ENCODE assay signal across 21 mouse cellular contexts in the genomic region with DNA sequence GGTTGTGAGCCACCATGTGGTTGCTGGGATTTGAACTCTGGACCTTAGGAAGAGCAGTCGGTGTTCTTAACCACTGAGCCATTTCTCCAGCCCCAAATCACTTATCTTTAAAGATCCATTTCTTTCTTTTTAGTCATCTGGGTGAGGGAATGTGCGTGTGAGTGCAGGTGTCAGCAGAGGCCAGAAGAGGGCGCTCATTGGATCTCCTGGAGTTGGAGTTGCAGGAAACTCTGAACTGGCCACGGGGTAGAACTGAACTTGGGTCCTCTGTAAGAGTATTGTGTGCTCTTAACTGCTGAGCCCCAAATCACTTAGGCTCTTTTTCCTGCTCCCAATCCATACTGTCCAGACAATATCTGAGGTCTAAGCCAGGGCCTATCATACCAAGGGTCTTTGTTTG. TPM values are rescaled to one million over a fixed set of nuclear protein-coding genes. Genes with fewer than 3 reads are reported as not detected.
A peak's percentile ranks its signal among the peaks of the same experiment; 100 is the strongest.
DNase-seq lines count a peak whose midpoint lies in the region; ATAC-seq and TF ChIP-seq lines count a peak whose summit lies in the region.
"Had no signal": no experiment of that assay in that cellular context is flagged by ENCODE, and none has a peak within 500 bp of the region (broad histone marks: within the 10 kb centered on the region; RNA-seq: fewer than 3 reads in every experiment).

No protein-coding gene starts in this region.

- TF ChIP-seq EP300 in lung, postnatal 0 days (IDR thresholded peaks at IDR 0.05) = no peak
- no peak for TF ChIP-seq EP300 in MEL (IDR thresholded peaks at IDR 0.05; ENCODE audit: low read depth in 1 of 2, low read length in 2 of 2)

- no peak overlapping the region for H3K4me3 ChIP-seq in kidney, adult 2 months (ENCODE audit: insufficient read depth, low read depth, low read length)
- H3K4me3 ChIP-seq in lung, postnatal 0 days (ENCODE audit: low read depth, low read length) = no peak overlapping the region
- H3K4me3 ChIP-seq in MEL (ENCODE audit: control insufficient read depth in 1 of 2, insufficient read depth in 1 of 2, low read depth in 2 of 2, low read length in 2 of 2) = no peak overlapping the region
- H3K4me3 ChIP-seq: embryonic facial prominence, embryonic 13.5 days; forebrain, embryonic 12.5 days; hindbrain, embryonic 10.5 days; hindbrain, embryonic 15.5 days had no signal

- ATAC-seq in lung, postnatal 0 days = no peak
- no peak for ATAC-seq in CD4-positive, CD25-positive, alpha-beta regulatory T cell, adult 4 months
- ATAC-seq: activated CD4-positive, CD25-positive, alpha-beta regulatory T cell, adult 4 months; forebrain, embryonic 16.5 days had no signal

- no peak for TF ChIP-seq POLR2A in kidney, adult 2 months (IDR thresholded peaks at IDR 0.05; ENCODE audit: low read depth, low read length)
- no peak for TF ChIP-seq POLR2A in MEL (IDR thresholded peaks at IDR 0.05; ENCODE audit: control insufficient read depth in 1 of 2, insufficient read depth in 1 of 2, low read depth in 1 of 2, low read length in 2 of 2, poor library complexity in 1 of 2)

- H3K4me2 ChIP-seq in lung, postnatal 0 days (replicated peaks; ENCODE audit: low read depth, low read length) = no peak overlapping the region
- H3K4me2 ChIP-seq: embryonic facial prominence, embryonic 13.5 days; forebrain, embryonic 12.5 days; heart, embryonic 11.5 days; hindbrain, embryonic 15.5 days had no signal

- H3K27ac ChIP-seq in kidney, adult 2 months (ENCODE audit: insufficient read depth, low read depth, low read length) = no peak overlapping the region
- H3K27ac ChIP-seq in lung, postnatal 0 days (ENCODE audit: low read length) = no peak overlapping the region
- no peak overlapping the region for H3K27ac ChIP-seq in MEL (ENCODE audit: control insufficient read depth, low read depth, low read length)
- H3K27ac ChIP-seq: embryonic facial prominence, embryonic 13.5 days; forebrain, embryonic 12.5 days; hindbrain, embryonic 10.5 days; hindbrain, embryonic 15.5 days had no signal

- WGBS in kidney, adult 2 months = 94% methylated on average over 4 of the region's 4 CpGs
- WGBS in lung, postnatal 0 days = 90% methylated on average over 4 of the region's 4 CpGs

- H3K36me3 ChIP-seq in kidney, adult 2 months (ENCODE audit: control insufficient read depth, insufficient read depth, low read length) = peaks cover 13% of the 10 kb centered on the region
- no peaks in the 10 kb centered on the region for H3K36me3 ChIP-seq in lung, postnatal 0 days (ENCODE audit: insufficient read depth, low read length)
- no peaks in the 10 kb centered on the region for H3K36me3 ChIP-seq in MEL (ENCODE audit: control insufficient read depth in 1 of 2, insufficient read depth in 2 of 2, low read length in 2 of 2)
- H3K36me3 ChIP-seq: forebrain, embryonic 12.5 days; hindbrain, embryonic 15.5 days had no signal

- no peaks in the 10 kb centered on the region for H3K27me3 ChIP-seq in kidney, adult 2 months (replicated peaks; ENCODE audit: control insufficient read depth, insufficient read depth, low read length)
- no peaks in the 10 kb centered on the region for H3K27me3 ChIP-seq in lung, postnatal 0 days (replicated peaks; ENCODE audit: insufficient read depth, low read length)
- H3K27me3 ChIP-seq in MEL (ENCODE audit: control insufficient read depth in 1 of 2, insufficient read depth in 2 of 2, low read length in 2 of 2) = no peaks in the 10 kb centered on the region; a peak in 1 of 4 replicates
- H3K27me3 ChIP-seq: embryonic facial prominence, embryonic 13.5 days; forebrain, embryonic 12.5 days; hindbrain, embryonic 15.5 days had no signal

- no peak; the same call in 1 of the 2 replicates for TF ChIP-seq RAD21 in MEL (IDR thresholded peaks at IDR 0.05; ENCODE audit: low read depth, low read length)

- H3K79me2 ChIP-seq in MEL (ENCODE audit: control insufficient read depth, insufficient read depth, low read length, poor library complexity) = no peaks in the 10 kb centered on the region

- TF ChIP-seq CTCF in kidney, adult 2 months (conservative IDR thresholded peaks at IDR 0.05; ENCODE audit: insufficient read depth, insufficient read length, low read depth, low read length) = 0 out of 2 replicates have a peak, but pooled peaks have one; percentile 15
- TF ChIP-seq CTCF in lung, postnatal 0 days (IDR thresholded peaks at IDR 0.05) = peak; percentile 27
- TF ChIP-seq CTCF in MEL (IDR thresholded peaks at IDR 0.05 in 2 of 3, conservative IDR thresholded peaks at IDR 0.05 in 1 of 3; ENCODE audit: control insufficient read depth in 1 of 3, insufficient read depth in 1 of 3, low read depth in 2 of 3, low read length in 3 of 3, poor library complexity in 1 of 3, severe bottlenecking in 1 of 3) = peak in 1 of 3 experiments; percentile 24; a peak in 2 of 6 replicates

- H3K9me3 ChIP-seq in lung, postnatal 0 days (ENCODE audit: low read length) = no peaks in the 10 kb centered on the region
- H3K9me3 ChIP-seq in MEL (replicated peaks; ENCODE audit: insufficient read depth, low read length) = no peaks in the 10 kb centered on the region
- H3K9me3 ChIP-seq: embryonic facial prominence, embryonic 13.5 days; forebrain, embryonic 12.5 days; hindbrain, embryonic 15.5 days had no signal

- no peak overlapping the region for H3K9ac ChIP-seq in lung, postnatal 0 days (replicated peaks; ENCODE audit: low read depth)
- H3K9ac ChIP-seq in MEL (ENCODE audit: control insufficient read depth, low read depth, low read length, poor library complexity, severe bottlenecking) = no peak overlapping the region
- H3K9ac ChIP-seq: embryonic facial prominence, embryonic 13.5 days; forebrain, embryonic 12.5 days; hindbrain, embryonic 15.5 days had no signal

- DNase-seq in kidney, adult 2 months = no peak
- no peak for DNase-seq in kidney, postnatal 25 days
- DNase-seq in lung, postnatal 0 days (ENCODE audit: low spot score) = no peak
- no peak for DNase-seq in lung, postnatal 4 days
- peak; percentile 7 for DNase-seq in MEL (ENCODE audit: low read depth, low spot score)
- DNase-seq in induced T-regulatory cell, adult 2 months (ENCODE audit: low read depth) = peak; percentile 9
- DNase-seq in left cerebral cortex, adult 9 months (ENCODE audit: low spot score in 2 of 2) = no peak
- DNase-seq: adrenal gland, postnatal 14 days; cerebellum, adult 18-20 months; cerebellum, adult 9-11 months; cerebellum, postnatal 36 days; gastrocnemius, postnatal 10 days; heart, adult 18-20 months had no signal

- H3K4me1 ChIP-seq in kidney, adult 2 months (ENCODE audit: control insufficient read depth, insufficient read depth, low read length) = peaks cover 18% of the 10 kb centered on the region
- no peaks in the 10 kb centered on the region for H3K4me1 ChIP-seq in lung, postnatal 0 days (ENCODE audit: insufficient read depth, low read depth, low read length)
- no peaks in the 10 kb centered on the region for H3K4me1 ChIP-seq in MEL (ENCODE audit: control insufficient read depth in 1 of 2, insufficient read depth in 2 of 2, low read length in 2 of 2)
- H3K4me1 ChIP-seq: embryonic facial prominence, embryonic 13.5 days; forebrain, embryonic 12.5 days; hindbrain, embryonic 10.5 days; hindbrain, embryonic 15.5 days had no signal

TF ChIP-seq in MEL, 35 proteins besides CTCF, POLR2A, EP300 and RAD21:
- no peak for TF ChIP-seq RCOR1 (IDR thresholded peaks at IDR 0.05; ENCODE audit: low read depth, low read length)
- TF ChIP-seq UBTF (IDR thresholded peaks at IDR 0.05; ENCODE audit: borderline replicate concordance, insufficient read depth, low read depth, low read length) = no peak
- no peak for TF ChIP-seq ZMIZ1 (IDR thresholded peaks at IDR 0.05; ENCODE audit: low read depth, low read length)
- TF ChIP-seq ELF1 (IDR thresholded peaks at IDR 0.05; ENCODE audit: low read depth, low read length) = no peak
- no peak for TF ChIP-seq MEF2A (IDR thresholded peaks at IDR 0.05; ENCODE audit: extremely low read depth, insufficient replicate concordance, low read depth, low read length, poor library complexity, severe bottlenecking)
- no peak for TF ChIP-seq CHD2 (IDR thresholded peaks at IDR 0.05; ENCODE audit: low read length)
- no peak for TF ChIP-seq GATA1 (IDR thresholded peaks at IDR 0.05; ENCODE audit: low read depth, low read length)
- no peak for TF ChIP-seq BHLHE40 (IDR thresholded peaks at IDR 0.05; ENCODE audit: borderline replicate concordance, low read depth, low read length)
- TF ChIP-seq MYC (IDR thresholded peaks at IDR 0.05; ENCODE audit: low read depth, low read length) = no peak

RNA-seq across cellular contexts. Expression of a gene that starts 51.5 kb away (rescaled TPM):
- polyA plus RNA-seq in kidney, adult 2 months (2012; rRNA removed) = 3.6 and 4.1 TPM in 2 replicates
- polyA plus RNA-seq in lung, postnatal 0 days (2015; fragmentation: Nextera tagmentation; extraction: Ambion mirVana) = 126 and 136 TPM in 2 replicates
- not detected in 2 replicates for total RNA-seq in MEL (2012; rRNA removed)
- polyA plus RNA-seq in MEL (2012; ENCODE audit: insufficient read depth in 1 of 2, insufficient read length in 2 of 2, low read depth in 1 of 2, low replicate concordance in 2 of 2, missing spikeins in 1 of 2) = under 1 TPM in 1 of 2 experiments, not detected in 1; 0.06 TPM
- under 1 TPM; 0.35 to 0.71 TPM for polyA plus RNA-seq in CD4-positive, CD25-positive, alpha-beta regulatory T cell, adult 4 months (2017; shearing (Covaris generic))

Comparison
In these comparisons a context has a peak if more than half of its experiments do, and no peak if none do; other contexts are left out.
1. DNase-seq: peak in MEL (single experiment) and induced T-regulatory cell, adult 2 months (single experiment); none in kidney, adult 2 months (single experiment), kidney, postnatal 25 days (0 of 2), lung, postnatal 0 days (single experiment), lung, postnatal 4 days (0 of 2) and left cerebral cortex, adult 9 months (0 of 2).
2. RNA of a gene that starts 51.5 kb away (polyA plus RNA-seq): 126 to 136 TPM in lung, postnatal 0 days; 3.6 to 4.1 TPM in kidney, adult 2 months, 0.35 to 0.71 TPM in CD4-positive, CD25-positive, alpha-beta regulatory T cell, adult 4 months and 0.06 TPM in MEL; every median in the first group is over 10 times any median in the second.